Mouse (Mus musculus): ENCODE data around the gene Gm28048. TPM values are rescaled to one million over a fixed set of nuclear protein-coding genes. Genes with fewer than 3 reads are reported as not detected.

Gm28048 gene
- polyA plus RNA-seq, 1 experiment from 2014 or later = 13.1 TPM

- Histone ChIP-seq H3K4me2 (replicated peaks) (no peak overlapping the region), H3K27ac (no peak overlapping the region), H3K36me3 (no peaks in the 10 kb centered on the region), H3K9ac (no peak overlapping the region), H3K4me3 (replicated peaks) (no peak overlapping the region), H3K9me3 (no peaks in the 10 kb centered on the region), H3K4me1 (replicated peaks) (peaks cover 27% of the 10 kb centered on the region), H3K27me3 (replicated peaks) (no peaks in the 10 kb centered on the region)
- 45% methylated on average over 4 of the region's 4 CpGs for WGBS
- no peak for ATAC-seq
Observed at GRCm38 (mm10) chr11:22851416-22851815, 130.5 kb downstream of the Gm28048 start.

DNA sequence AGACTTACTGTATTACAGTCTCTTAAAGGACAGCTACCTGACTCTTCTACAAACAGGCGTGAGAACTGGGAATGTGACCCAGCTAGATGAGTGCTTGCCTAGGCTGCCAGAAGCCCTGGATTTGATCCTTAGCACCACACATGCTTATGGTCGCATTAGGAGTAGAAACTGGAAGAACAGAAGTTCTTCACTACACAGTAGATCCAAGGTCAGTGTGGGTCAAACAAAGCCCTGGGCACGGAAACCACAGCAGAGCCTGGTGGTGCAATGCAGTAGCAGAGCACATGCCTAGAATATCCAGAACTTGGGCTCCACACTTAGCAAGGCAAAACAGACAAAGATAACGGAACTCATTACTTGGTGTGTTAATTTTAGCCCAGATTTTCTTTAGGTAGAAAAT is 131.8 kb downstream of the Gm28048 start:
- Histone ChIP-seq H3K9ac (no peak overlapping the region), H3K4me1 (replicated peaks) (peaks cover 39% of the 10 kb centered on the region), H3K9me3 (no peaks in the 10 kb centered on the region), H3K27ac (no peak overlapping the region), H3K27me3 (replicated peaks) (no peaks in the 10 kb centered on the region), H3K36me3 (no peaks in the 10 kb centered on the region), H3K4me2 (replicated peaks) (no peak overlapping the region), H3K4me3 (replicated peaks) (no peak overlapping the region)
- ATAC-seq = no peak
- WGBS = 73% methylated on average over 4 of the region's 4 CpGs

DNA sequence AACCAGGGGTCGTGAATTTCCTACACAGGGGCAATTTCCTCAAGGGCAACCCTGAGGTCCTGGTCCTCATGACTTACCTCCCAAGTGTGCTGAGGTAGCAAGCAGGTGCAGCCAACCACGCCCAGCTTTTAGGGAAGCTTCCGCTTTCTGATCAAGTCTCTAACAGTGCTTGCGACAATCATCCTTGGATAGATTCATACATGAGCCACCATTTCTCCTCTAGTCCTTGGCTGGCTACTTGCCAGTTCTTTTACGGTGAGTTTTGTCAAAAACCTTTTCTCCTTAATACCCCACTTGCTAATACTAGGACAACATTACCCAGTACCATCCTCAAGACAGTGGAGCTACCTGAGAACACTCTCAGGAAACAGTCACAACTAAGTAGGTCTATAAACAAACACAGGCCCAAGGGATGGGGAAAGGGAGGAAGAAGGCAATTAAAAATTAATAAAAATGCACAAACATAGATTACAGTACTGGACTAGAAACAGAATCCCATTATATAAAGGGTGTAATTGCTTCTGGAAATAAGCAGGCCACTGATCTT is 133.2 kb downstream of the Gm28048 start:
- no peak for ATAC-seq
- Histone ChIP-seq H3K4me1 (replicated peaks) (peaks cover 44% of the 10 kb centered on the region), H3K36me3 (no peaks in the 10 kb centered on the region), H3K9ac (no peak overlapping the region), H3K4me2 (replicated peaks) (no peak overlapping the region), H3K4me3 (replicated peaks) (no peak overlapping the region), H3K27ac (peak overlapping the region; percentile 64), H3K27me3 (replicated peaks) (no peaks in the 10 kb centered on the region), H3K9me3 (no peaks in the 10 kb centered on the region)
- WGBS = 70% methylated on average over 5 of the region's 5 CpGs

- H3K4me1 ChIP-seq (replicated peaks) = peaks cover 45% of the 10 kb centered on the region
- ATAC-seq = peak; percentile 38
- H3K4me2 ChIP-seq (replicated peaks) = no peak overlapping the region; the same call in 1 of the 2 replicates
Observed at GRCm38 (mm10) chr11:22847732-22848648, 133.9 kb downstream of the Gm28048 start.

DNA sequence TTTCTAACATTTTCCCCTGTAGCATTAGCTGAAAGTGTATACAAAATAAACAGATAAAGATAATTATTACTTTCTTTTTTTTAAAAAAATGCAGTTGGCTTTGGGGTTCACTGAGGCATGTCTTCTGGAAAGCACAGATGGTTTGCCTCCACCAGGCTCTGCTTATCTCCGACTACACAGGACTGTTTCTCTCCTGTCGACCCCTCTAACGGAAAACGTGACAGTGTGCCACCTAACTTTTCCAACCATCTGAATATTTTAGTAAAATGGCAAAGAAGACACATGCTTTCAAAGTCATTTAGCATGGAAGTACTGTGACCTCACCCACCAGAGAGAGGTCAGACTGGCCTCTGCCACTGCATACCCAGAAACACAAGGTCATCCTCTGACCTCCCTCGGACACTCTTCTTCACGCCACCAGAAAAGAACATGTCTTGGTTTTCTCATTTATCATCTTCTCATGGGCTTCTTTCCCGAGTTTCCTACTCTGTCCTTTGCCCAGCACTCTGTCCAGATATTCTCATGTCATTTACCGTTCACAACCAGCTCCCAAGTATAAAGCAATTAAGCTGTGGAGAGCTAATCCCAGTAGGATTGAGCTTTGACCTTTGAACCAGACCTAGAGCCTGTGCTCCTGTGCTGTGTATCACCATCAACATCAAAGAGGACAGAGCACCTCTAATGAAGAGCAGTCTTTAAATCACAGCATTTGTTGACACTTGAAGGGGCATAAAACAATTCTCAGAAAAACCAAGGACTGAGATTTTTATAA is 134.7 kb downstream of the Gm28048 start:
- Histone ChIP-seq H3K27ac (0 out of 2 replicates have a peak overlapping the region, but pooled peaks have one; percentile 40), H3K4me2 (replicated peaks) (no peak overlapping the region), H3K36me3 (no peaks in the 10 kb centered on the region), H3K27me3 (replicated peaks) (no peaks in the 10 kb centered on the region), H3K9ac (no peak overlapping the region), H3K4me1 (replicated peaks) (peaks cover 48% of the 10 kb centered on the region), H3K4me3 (replicated peaks) (no peak overlapping the region), H3K9me3 (no peaks in the 10 kb centered on the region)
- peak; percentile 54 for ATAC-seq
- 42% methylated on average over 8 of the region's 8 CpGs for WGBS

More at GRCm38 (mm10) chr11:22847732-22848648, 133.9 kb downstream of the Gm28048 start:
- Histone ChIP-seq H3K27ac (peak overlapping the region; percentile 64), H3K27me3 (replicated peaks) (no peaks in the 10 kb centered on the region), H3K9me3 (no peaks in the 10 kb centered on the region), H3K36me3 (no peaks in the 10 kb centered on the region), H3K4me3 (replicated peaks) (no peak overlapping the region), H3K9ac (no peak overlapping the region)
- 36% methylated on average over 8 of the region's 8 CpGs for WGBS

DNA sequence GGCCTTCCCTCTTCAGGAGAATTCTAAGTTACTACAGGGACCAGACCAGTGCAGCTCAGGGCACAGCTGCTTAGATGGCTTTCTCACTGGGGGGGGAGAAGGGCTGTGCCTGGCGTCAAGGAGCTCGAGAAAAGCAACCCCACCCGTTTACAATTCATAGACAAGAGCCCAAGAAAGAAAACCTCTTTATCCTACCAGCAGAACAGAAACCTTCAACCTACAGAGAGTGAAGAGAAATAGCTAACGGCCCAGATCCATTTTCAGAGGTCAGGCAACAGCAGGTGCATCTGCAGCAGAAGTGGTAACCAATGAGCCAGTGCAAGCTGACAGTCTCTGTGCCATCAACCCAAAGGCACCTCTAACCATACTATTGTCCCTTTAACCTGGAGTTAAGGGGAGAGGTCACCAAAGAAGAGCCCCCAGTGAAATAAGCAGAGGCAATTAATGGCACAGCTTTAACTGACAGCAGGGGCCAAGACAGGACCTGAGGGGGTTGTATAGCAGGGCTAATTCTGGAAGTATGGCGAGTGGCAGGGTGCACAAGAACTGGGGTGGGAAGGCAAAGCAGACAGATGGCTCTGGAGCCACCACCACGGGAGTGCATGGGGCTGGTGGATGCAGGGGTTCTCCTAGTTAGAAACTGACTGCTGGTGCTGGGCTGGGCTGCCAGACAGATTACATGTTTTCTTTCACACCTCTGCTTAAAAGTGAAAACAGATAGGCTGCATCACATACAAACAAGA is 135.6 kb downstream of the Gm28048 start:
- no peak for ATAC-seq
- no peak overlapping the region for H3K27ac ChIP-seq
- WGBS = 46% methylated on average over 6 of the region's 6 CpGs
- H3K27me3 ChIP-seq (replicated peaks) = no peaks in the 10 kb centered on the region
- H3K9ac ChIP-seq = no peak overlapping the region
- H3K4me2 ChIP-seq (replicated peaks) = no peak overlapping the region
- no peak overlapping the region for H3K4me3 ChIP-seq (replicated peaks)
- no peaks in the 10 kb centered on the region for H3K36me3 ChIP-seq
- H3K9me3 ChIP-seq = no peaks in the 10 kb centered on the region
- peaks cover 48% of the 10 kb centered on the region for H3K4me1 ChIP-seq (replicated peaks)

DNA sequence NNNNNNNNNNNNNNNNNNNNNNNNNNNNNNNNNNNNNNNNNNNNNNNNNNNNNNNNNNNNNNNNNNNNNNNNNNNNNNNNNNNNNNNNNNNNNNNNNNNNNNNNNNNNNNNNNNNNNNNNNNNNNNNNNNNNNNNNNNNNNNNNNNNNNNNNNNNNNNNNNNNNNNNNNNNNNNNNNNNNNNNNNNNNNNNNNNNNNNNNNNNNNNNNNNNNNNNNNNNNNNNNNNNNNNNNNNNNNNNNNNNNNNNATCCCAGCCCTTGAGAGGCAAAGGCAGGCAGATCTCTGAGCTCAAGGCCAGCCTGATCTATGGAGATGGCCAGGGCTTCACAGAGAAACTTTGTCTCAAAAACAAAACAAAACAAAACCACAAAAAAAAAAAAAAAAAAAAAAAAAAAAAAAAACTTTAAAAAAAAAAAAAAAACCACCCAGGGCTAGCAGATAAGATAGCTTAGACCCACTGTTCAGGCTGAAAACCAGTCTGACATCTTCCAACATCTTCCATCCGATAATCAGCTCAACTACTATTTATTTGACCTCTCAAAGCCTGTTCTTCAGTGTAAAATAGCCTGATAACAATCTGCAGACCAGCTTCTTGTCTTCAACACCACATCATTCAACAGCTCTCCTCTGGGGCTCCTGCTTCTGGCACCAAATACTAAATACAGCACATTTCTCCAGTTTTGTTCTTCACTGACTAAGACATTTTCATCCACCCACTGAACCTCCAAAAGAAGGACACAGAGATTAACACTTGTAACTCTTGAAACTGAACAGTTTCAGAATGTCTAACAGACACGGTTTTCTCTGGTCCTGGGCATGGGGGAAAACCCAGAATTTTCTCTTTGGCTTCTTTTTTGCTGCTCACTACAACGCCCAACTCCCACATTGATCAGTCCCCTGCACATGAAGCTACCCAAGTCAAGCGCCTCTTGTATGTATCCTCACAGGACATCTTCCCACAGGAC is 136.9 kb downstream of the Gm28048 start:
- Histone ChIP-seq H3K4me2 (replicated peaks) (no peak overlapping the region), H3K9me3 (no peaks in the 10 kb centered on the region), H3K4me1 (replicated peaks) (peaks cover 44% of the 10 kb centered on the region), H3K9ac (no peak overlapping the region), H3K27ac (no peak overlapping the region), H3K27me3 (replicated peaks) (no peaks in the 10 kb centered on the region), H3K36me3 (no peaks in the 10 kb centered on the region), H3K4me3 (replicated peaks) (no peak overlapping the region)
- no peak for ATAC-seq
- 64% methylated on average over 4 of the region's 4 CpGs for WGBS

DNA sequence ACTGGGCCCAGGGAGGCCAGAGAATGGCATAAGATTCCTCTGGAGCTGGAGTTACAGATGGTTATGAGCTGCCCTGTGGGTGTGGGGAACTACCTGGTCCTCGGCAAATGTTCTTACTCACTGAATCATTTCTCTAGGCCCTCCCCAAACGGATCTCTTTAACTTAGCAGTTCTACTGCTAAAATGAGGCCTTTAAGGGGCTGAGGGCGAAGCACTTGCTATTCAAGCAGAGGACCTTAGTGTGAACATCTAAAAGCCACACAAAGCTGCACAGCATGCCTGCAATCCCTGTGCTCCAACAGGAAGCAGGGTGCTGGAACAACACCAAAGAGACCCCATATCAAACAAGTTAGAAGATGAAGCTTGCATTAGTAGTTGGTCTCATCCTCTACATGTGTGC is 142.4 kb downstream of the Gm28048 start:
- Histone ChIP-seq H3K36me3 (no peaks in the 10 kb centered on the region), H3K27me3 (replicated peaks) (no peaks in the 10 kb centered on the region), H3K9ac (no peak overlapping the region), H3K4me3 (replicated peaks) (no peak overlapping the region), H3K4me2 (replicated peaks) (no peak overlapping the region), H3K9me3 (no peaks in the 10 kb centered on the region), H3K27ac (no peak overlapping the region), H3K4me1 (replicated peaks) (0 out of 2 replicates have a peak, but pooled peaks cover 9% of the 10 kb centered on the region)
- ATAC-seq = no peak
- 71% methylated on average over 3 of the region's 3 CpGs for WGBS

- no peak for ATAC-seq
- Histone ChIP-seq H3K4me1 (replicated peaks) (0 out of 2 replicates have a peak, but pooled peaks cover 3% of the 10 kb centered on the region), H3K36me3 (no peaks in the 10 kb centered on the region), H3K27ac (no peak overlapping the region), H3K9ac (no peak overlapping the region), H3K4me3 (replicated peaks) (no peak overlapping the region), H3K9me3 (no peaks in the 10 kb centered on the region), H3K4me2 (replicated peaks) (no peak overlapping the region), H3K27me3 (replicated peaks) (no peaks in the 10 kb centered on the region)
- WGBS = 66% methylated on average over 1 of the region's 1 CpGs
Observed at GRCm38 (mm10) chr11:22838361-22838760, 143.5 kb downstream of the Gm28048 start.

DNA sequence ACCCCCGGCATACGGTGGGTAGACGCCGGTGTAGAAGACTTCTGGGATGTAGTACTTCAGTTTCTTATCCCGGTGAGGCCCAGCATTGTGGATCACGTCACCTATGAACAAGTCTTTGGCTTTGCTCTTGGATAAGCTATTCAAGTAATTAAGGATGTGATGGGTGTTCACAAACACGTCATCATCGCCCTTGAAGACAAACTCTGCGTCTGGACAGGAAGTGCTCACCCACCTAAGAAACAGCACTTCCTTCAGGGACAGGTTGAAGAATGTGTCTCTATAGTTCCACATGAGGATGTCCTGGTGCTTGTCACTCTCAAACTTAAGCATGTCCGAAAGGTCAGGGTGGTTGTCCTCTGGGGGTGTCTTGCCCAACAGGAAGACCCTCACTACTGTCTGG is 145.6 kb downstream of the Gm28048 start:
- Histone ChIP-seq H3K27ac (no peak overlapping the region), H3K9me3 (no peaks in the 10 kb centered on the region), H3K36me3 (no peaks in the 10 kb centered on the region), H3K4me3 (replicated peaks) (no peak overlapping the region), H3K4me1 (replicated peaks) (no peaks in the 10 kb centered on the region), H3K27me3 (replicated peaks) (no peaks in the 10 kb centered on the region), H3K4me2 (replicated peaks) (no peak overlapping the region), H3K9ac (no peak overlapping the region)
- 94% methylated on average over 10 of the region's 10 CpGs for WGBS
- no peak for ATAC-seq

- Histone ChIP-seq H3K9ac (no peak overlapping the region), H3K4me2 (replicated peaks) (no peak overlapping the region), H3K27ac (no peak overlapping the region), H3K36me3 (no peaks in the 10 kb centered on the region), H3K27me3 (replicated peaks) (no peaks in the 10 kb centered on the region), H3K9me3 (no peaks in the 10 kb centered on the region), H3K4me1 (replicated peaks) (0 out of 2 replicates have a peak, but pooled peaks cover 2% of the 10 kb centered on the region), H3K4me3 (replicated peaks) (no peak overlapping the region)
- no peak for ATAC-seq
- WGBS = 71% methylated on average over 4 of the region's 4 CpGs
Observed at GRCm38 (mm10) chr11:22832600-22832999, 149.3 kb downstream of the Gm28048 start.
